Mouse (Mus musculus): Measurements from ENCODE around the gene Ppard. TPM values are rescaled to one million over a fixed set of nuclear protein-coding genes. Genes with fewer than 3 reads are reported as not detected.
A peak's percentile ranks its signal among the peaks of the same experiment; 100 is the strongest.

The Ppard gene
- polyA plus RNA-seq, 1 experiment from 2014 or later, result 1.5 TPM

DNA sequence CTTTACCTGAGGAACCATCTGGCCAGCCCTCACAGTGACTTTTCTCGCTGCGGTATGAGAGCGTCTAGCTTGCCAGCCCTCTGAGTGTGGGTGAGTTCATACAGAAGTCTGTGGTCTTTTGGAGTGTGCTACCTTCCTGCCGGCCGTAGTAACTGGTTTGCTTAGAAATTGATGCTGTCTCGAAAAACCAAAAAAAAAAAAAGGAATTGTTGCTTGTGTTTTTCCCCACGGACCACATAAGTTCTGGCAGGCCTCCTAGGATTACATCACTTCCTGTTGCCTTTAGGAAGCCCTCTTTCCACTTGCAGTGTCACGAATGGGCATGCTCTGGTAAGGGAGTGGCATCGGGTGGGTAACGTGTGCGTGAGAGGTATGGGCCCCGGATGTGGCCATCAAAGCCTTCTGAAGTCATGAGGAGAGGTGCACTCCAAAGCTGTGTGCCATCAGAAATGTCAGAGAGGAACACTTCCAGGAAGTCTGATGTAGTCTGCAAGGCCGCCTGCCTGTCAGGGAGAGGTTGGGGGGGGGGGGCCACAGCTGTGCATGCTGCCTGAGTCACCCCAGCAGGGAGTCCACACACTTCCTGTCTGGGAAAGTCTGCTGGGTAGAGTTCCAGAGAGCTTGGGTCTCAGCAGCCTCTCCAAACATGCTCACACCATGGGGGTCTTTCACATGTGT, 24.3 kb downstream of the Ppard start:
- H3K36me3 ChIP-seq, result 0 out of 2 replicates have a peak, but pooled peaks cover 6% of the 10 kb centered on the region
- 47% methylated on average over 13 of the region's 13 CpGs for WGBS
- H3K27ac ChIP-seq (replicated peaks), result peak overlapping the region; percentile 70
- H3K9ac ChIP-seq, result peak overlapping the region; percentile 50
- peak overlapping the region; percentile 34 for H3K4me2 ChIP-seq
- H3K27me3 ChIP-seq (replicated peaks), result no peaks in the 10 kb centered on the region
- H3K9me3 ChIP-seq, result no peaks in the 10 kb centered on the region
- peaks cover 62% of the 10 kb centered on the region for H3K4me1 ChIP-seq
- H3K4me3 ChIP-seq, result no peak overlapping the region
- no peak for ATAC-seq (ENCODE audit: extremely low read depth, insufficient number of reproducible peaks, low FRiP score, low TSS enrichment)

DNA sequence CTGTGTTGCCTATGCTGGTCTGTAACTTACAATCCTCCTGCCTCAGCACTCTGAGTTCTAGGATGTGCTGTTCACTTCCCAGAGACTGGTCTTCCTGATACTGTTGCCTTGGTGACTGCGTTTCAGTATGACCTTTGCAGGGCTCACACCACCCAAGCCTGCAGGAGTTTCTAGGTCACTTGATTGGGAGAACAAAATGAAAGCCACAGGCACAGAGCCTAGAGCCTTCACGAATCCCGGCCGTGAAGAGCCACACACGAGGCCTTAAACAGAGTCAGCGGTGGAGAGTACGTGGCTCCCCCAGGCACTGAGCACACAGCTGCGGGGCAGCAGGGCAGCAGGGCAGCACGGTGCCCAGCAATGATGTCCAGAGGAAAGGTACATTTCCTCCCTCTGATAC, 25.8 kb downstream of the Ppard start:
- H3K4me2 ChIP-seq, result no peak overlapping the region
- WGBS, result 79% methylated on average over 9 of the region's 9 CpGs
- H3K27ac ChIP-seq (replicated peaks), result peak overlapping the region; percentile 70; the same call in 1 of the 2 replicates
- H3K27me3 ChIP-seq (replicated peaks), result no peaks in the 10 kb centered on the region
- H3K9me3 ChIP-seq, result no peaks in the 10 kb centered on the region
- H3K4me3 ChIP-seq, result no peak overlapping the region
- 0 out of 2 replicates have a peak, but pooled peaks cover 6% of the 10 kb centered on the region for H3K36me3 ChIP-seq
- no peak overlapping the region for H3K9ac ChIP-seq
- ATAC-seq (ENCODE audit: extremely low read depth, insufficient number of reproducible peaks, low FRiP score, low TSS enrichment), result no peak
- H3K4me1 ChIP-seq, result peaks cover 56% of the 10 kb centered on the region

DNA sequence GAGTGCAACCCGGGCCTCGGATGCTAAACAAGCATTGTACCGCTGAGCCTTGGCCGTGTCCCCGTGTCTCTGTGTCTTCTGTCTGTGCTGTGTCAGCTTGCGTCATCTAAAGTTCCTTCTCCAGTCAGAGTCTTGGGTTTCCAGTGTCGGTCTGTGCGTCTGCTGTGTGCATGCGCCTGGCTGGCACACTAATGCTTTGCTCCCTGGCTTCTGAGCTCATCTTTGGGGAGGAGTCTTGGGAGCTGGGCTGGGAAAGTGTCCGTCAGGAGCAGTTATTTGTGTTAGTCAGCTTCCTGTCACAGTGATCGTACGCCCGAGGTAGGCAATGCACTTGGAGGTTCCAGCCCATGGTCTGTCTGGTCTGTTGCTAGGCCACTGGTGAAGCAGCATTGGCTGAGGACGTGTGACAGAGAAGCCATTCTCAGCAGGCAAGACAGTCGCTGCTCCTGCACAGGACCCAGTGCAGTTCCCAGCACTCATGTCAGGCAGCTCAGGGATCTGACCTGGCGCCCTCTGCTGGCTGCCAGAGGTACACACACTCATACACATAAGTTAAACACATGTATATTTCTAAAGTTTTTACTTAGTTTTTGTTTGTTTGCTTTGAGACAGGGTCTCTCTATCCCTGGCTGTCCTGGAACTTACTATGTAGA, 27.5 kb downstream of the Ppard start:
- Histone ChIP-seq H3K9me3 (no peaks in the 10 kb centered on the region), H3K9ac (no peak overlapping the region), H3K4me2 (no peak overlapping the region), H3K4me3 (no peak overlapping the region), H3K27me3 (replicated peaks) (no peaks in the 10 kb centered on the region), H3K4me1 (peaks cover 64% of the 10 kb centered on the region), H3K27ac (replicated peaks) (no peak overlapping the region; the same call in 1 of the 2 replicates), H3K36me3 (0 out of 2 replicates have a peak, but pooled peaks cover 3% of the 10 kb centered on the region)
- 70% methylated on average over 16 of the region's 16 CpGs for WGBS
- ATAC-seq (ENCODE audit: extremely low read depth, insufficient number of reproducible peaks, low FRiP score, low TSS enrichment), result no peak

DNA sequence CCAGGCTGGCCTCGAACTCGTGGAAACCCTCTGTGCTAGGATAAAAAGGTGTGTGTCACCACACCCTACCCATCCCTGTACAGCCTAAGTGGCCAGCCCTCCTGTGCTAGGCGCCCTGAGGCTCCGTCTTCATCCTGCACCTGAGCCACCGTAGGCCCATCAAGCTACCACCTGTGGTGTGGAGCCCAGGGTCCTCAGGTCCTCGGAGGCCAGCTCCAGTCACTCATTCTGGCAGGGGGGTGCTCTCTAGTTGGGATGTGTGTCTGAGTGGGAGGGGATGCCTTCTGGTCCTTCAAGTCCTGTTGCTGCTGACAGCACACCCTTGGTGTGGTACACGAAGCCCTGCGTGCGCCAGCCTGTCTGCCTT, 28.0 kb downstream of the Ppard start:
- 0 out of 2 replicates have a peak, but pooled peaks have one; percentile 11 for ATAC-seq (ENCODE audit: extremely low read depth, insufficient number of reproducible peaks, low FRiP score, low TSS enrichment)
- Histone ChIP-seq H3K27ac (replicated peaks) (no peak overlapping the region), H3K4me1 (peaks cover 64% of the 10 kb centered on the region), H3K9me3 (no peaks in the 10 kb centered on the region), H3K9ac (no peak overlapping the region), H3K36me3 (0 out of 2 replicates have a peak, but pooled peaks cover 3% of the 10 kb centered on the region), H3K4me3 (no peak overlapping the region), H3K27me3 (replicated peaks) (no peaks in the 10 kb centered on the region), H3K4me2 (no peak overlapping the region)
- 75% methylated on average over 9 of the region's 9 CpGs for WGBS

DNA sequence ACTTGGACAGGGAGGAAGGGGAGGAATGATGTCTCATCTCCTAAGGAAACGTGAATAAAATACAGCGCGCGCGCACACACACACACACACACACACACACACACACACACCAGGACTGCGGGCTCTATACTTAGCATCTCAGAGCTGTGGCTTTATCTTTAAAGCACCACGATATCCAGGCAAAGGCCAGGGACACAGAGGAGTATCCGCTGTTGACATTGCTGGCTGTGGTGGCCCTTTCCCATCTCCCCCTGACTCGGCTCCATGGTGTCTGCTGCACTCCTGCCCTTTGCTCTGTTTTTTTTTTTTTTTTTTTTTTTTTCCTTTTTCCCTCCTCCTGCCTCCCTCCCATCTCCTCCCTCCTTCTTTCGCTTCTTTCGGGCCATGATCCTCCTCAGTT, 29.3 kb downstream of the Ppard start:
- H3K27ac ChIP-seq (replicated peaks), result peak overlapping the region; percentile 46
- no peaks in the 10 kb centered on the region for H3K9me3 ChIP-seq
- no peak overlapping the region for H3K9ac ChIP-seq
- peak; percentile 4; the same call in 1 of the 2 replicates for ATAC-seq (ENCODE audit: extremely low read depth, insufficient number of reproducible peaks, low FRiP score, low TSS enrichment)
- WGBS, result 38% methylated on average over 11 of the region's 11 CpGs
- H3K4me3 ChIP-seq, result no peak overlapping the region
- peaks cover 4% of the 10 kb centered on the region; the same call in 1 of the 2 replicates for H3K36me3 ChIP-seq
- peak overlapping the region; percentile 2; the same call in 1 of the 2 replicates for H3K4me2 ChIP-seq
- H3K27me3 ChIP-seq (replicated peaks), result no peaks in the 10 kb centered on the region
- H3K4me1 ChIP-seq, result peaks cover 57% of the 10 kb centered on the region

DNA sequence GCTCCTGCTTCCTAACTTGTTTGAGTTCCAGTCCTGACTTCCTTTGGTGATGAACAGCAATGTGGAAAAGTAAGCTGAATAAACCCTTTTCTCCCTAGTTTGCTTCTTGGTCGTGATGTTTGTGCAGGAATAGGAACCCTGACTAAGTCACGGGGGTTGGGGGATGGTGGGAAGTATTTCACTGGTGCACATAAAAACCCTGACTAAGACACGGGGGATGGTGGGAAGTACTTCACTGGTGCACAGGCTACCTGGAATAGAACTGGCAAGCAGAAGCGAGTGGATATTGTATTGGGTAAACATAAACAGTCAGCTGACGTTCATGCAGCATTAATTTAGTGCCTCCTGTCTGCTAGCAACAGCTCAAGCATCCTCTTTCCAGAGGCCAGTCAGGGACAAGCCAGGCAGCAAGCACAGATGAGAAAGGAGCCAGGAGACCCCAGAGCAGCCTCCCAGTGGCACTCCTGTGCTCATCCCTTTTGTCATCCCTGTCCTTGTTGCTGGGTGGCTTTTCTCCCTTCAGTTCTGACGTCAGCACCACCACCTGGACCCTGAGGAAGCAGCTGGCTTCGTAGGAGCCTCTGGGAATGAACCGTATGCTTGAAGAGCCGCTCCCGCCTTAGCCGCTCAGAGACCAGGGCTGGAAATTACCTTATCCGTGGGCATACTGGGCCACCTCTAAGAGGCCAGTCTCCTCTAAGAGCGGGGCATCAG, 30.8 kb downstream of the Ppard start:
- no peak overlapping the region for H3K4me2 ChIP-seq
- H3K9ac ChIP-seq, result no peak overlapping the region
- 72% methylated on average over 13 of the region's 13 CpGs for WGBS
- no peak overlapping the region for H3K4me3 ChIP-seq
- no peaks in the 10 kb centered on the region for H3K27me3 ChIP-seq (replicated peaks)
- no peak overlapping the region for H3K27ac ChIP-seq (replicated peaks)
- no peaks in the 10 kb centered on the region for H3K9me3 ChIP-seq
- H3K4me1 ChIP-seq, result peaks cover 42% of the 10 kb centered on the region
- peaks cover 5% of the 10 kb centered on the region; the same call in 1 of the 2 replicates for H3K36me3 ChIP-seq
- no peak for ATAC-seq (ENCODE audit: extremely low read depth, insufficient number of reproducible peaks, low FRiP score, low TSS enrichment)

DNA sequence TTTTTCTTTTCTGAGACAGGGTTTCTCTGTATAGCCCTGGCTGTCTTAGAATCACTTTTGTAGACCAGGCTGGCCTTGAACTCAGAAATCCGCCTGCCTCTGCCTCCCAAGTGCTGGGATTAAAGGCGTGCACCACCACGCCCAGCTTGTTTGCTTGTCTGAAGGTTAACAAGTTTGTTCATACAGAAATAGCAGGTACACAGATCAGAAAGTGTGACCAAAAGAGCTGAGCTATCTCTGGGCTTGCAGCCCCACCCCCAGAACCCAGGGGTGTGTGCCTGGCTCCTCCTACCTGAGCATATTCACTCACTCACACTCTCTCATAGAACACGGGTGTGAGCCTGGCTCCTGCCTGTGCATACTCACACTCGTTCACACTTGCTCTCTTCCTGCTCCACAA, 34.8 kb downstream of the Ppard start:
- H3K4me2 ChIP-seq, result no peak overlapping the region
- peaks cover 33% of the 10 kb centered on the region for H3K4me1 ChIP-seq
- H3K36me3 ChIP-seq, result peaks cover 3% of the 10 kb centered on the region; the same call in 1 of the 2 replicates
- H3K4me3 ChIP-seq, result no peak overlapping the region
- H3K27ac ChIP-seq (replicated peaks), result no peak overlapping the region
- no peaks in the 10 kb centered on the region for H3K27me3 ChIP-seq (replicated peaks)
- 82% methylated on average over 5 of the region's 5 CpGs for WGBS
- H3K9ac ChIP-seq, result no peak overlapping the region
- H3K9me3 ChIP-seq, result no peaks in the 10 kb centered on the region
- no peak for ATAC-seq (ENCODE audit: extremely low read depth, insufficient number of reproducible peaks, low FRiP score, low TSS enrichment)

DNA sequence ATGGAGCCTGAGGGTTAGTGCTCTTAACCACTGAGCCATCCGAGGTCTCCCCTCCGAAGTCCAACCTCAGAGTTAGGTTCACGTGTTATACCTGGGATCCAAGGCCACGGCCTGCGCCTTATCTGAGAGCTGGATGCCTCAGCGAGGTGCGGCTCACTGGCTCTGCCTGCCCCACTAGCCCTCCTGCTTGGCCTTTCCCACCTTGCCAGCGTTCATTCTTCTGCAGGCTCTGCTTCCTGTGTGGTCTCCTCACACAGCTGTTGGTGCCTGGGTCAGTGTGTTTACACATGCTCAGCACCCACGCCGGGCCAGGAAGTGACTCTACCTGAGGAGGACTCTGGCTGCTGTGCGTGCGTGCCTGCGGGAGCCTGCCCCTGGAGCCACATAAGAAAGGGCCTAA, 37.7 kb downstream of the Ppard start:
- H3K36me3 ChIP-seq, result peaks cover 3% of the 10 kb centered on the region; the same call in 1 of the 2 replicates
- no peak overlapping the region for H3K4me3 ChIP-seq
- WGBS, result 64% methylated on average over 13 of the region's 13 CpGs
- H3K27ac ChIP-seq (replicated peaks), result no peak overlapping the region
- no peaks in the 10 kb centered on the region for H3K9me3 ChIP-seq
- no peaks in the 10 kb centered on the region for H3K27me3 ChIP-seq (replicated peaks)
- H3K9ac ChIP-seq, result no peak overlapping the region
- no peak overlapping the region for H3K4me2 ChIP-seq
- peaks cover 29% of the 10 kb centered on the region for H3K4me1 ChIP-seq
- ATAC-seq (ENCODE audit: extremely low read depth, insufficient number of reproducible peaks, low FRiP score, low TSS enrichment), result no peak

DNA sequence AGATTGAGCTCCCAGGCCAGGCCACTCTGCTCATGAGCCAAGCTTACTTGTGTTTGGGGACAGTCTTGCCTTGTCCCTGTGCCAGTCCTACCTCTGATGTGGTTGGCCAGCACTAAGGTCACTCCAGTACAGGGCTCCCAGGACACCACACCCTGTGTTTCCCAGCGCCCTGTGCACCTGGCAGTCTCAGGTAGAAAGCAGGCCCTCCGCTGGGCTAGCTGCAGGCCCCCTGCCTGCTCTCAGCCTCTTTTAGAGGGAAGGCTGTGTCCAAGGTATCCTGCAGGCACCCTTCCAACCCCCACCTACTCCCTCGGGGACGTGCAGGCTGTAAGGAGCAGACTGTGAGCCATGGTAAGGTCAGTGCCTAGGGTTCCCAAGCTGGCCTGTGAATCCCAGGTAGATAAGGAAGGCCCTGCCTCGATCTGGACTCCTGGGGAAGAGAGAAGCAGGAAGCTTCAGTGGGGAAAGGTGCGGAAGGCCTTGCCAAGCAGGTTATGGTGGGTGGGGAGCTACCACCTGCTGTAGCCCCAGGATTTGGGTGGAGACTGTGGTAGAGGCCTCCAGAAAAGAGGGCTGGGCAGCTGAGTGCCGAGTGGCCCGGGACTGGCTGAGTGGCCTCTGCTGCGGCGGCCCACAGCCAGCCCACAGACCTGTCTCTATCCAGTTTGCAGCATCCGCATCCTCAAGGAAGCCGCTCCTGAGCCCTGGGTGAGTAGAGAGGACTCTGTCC, 39.2 kb downstream of the Ppard start:
- Histone ChIP-seq H3K27ac (replicated peaks) (no peak overlapping the region), H3K4me1 (peaks cover 20% of the 10 kb centered on the region), H3K9me3 (no peaks in the 10 kb centered on the region), H3K9ac (no peak overlapping the region; the same call in 1 of the 2 replicates), H3K36me3 (peaks cover 2% of the 10 kb centered on the region; the same call in 1 of the 2 replicates), H3K4me2 (no peak overlapping the region), H3K27me3 (replicated peaks) (no peaks in the 10 kb centered on the region), H3K4me3 (no peak overlapping the region)
- ATAC-seq (ENCODE audit: extremely low read depth, insufficient number of reproducible peaks, low FRiP score, low TSS enrichment), result no peak
- WGBS, result 79% methylated on average over 12 of the region's 12 CpGs

DNA sequence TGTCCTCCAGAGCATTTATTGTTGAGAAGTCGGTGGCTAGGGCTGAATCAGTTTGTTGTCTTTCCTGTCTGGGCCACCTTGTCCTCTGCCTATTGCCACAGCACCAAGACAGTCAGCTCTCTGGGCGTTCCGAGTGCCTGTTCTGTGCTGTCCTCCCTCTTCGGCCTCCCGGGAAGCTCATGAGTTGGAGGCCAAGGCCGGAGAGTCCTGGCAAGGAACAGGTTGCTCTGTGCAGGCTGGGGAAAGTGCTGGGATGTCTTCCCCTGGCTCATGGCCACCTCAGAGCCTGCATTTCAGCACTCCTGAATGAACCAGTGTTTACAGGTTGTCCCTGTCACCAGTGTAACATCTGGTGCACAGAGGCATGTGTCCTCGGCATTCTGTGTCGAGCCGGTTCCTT, 39.8 kb downstream of the Ppard start:
- no peak for ATAC-seq (ENCODE audit: extremely low read depth, insufficient number of reproducible peaks, low FRiP score, low TSS enrichment)
- peak overlapping the region; percentile 5; the same call in 1 of the 2 replicates for H3K9ac ChIP-seq

DNA sequence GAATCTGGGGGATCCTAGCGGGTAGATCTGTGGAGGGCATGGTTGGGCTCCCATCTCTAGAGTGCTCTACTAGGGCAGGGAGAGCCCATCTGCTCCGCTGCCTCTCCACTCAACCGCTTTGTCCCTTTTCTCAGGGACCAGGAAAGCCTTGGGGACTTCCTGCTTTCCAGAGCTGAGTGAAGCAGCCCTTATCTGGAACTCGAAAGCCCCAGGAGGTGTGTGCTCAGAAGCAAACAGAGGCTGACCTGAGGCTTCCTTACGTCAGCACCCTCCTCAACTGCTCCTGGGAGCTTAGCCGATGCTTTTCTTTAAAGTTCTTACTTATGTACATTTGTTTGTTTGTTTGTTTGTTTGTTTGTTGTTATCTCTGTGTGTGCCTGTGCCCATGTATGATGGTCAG, 40.3 kb downstream of the Ppard start:
- Histone ChIP-seq H3K4me3 (no peak overlapping the region), H3K36me3 (no peaks in the 10 kb centered on the region), H3K4me2 (no peak overlapping the region), H3K27ac (replicated peaks) (no peak overlapping the region), H3K9ac (0 out of 2 replicates have a peak overlapping the region, but pooled peaks have one; percentile 5), H3K27me3 (replicated peaks) (no peaks in the 10 kb centered on the region), H3K9me3 (no peaks in the 10 kb centered on the region), H3K4me1 (peaks cover 20% of the 10 kb centered on the region)
- 38% methylated on average over 6 of the region's 6 CpGs for WGBS
- no peak for ATAC-seq (ENCODE audit: extremely low read depth, insufficient number of reproducible peaks, low FRiP score, low TSS enrichment)

More for the DNA sequence above, 39.8 kb downstream of the Ppard start:
- Histone ChIP-seq H3K4me3 (no peak overlapping the region), H3K9me3 (no peaks in the 10 kb centered on the region), H3K27ac (replicated peaks) (no peak overlapping the region), H3K4me2 (no peak overlapping the region), H3K4me1 (peaks cover 20% of the 10 kb centered on the region), H3K27me3 (replicated peaks) (no peaks in the 10 kb centered on the region), H3K36me3 (no peaks in the 10 kb centered on the region)
- 57% methylated on average over 9 of the region's 9 CpGs for WGBS
